Mouse (Mus musculus): Measurements from ENCODE around the gene Gm32802.
A peak's percentile ranks its signal among the peaks of the same experiment; 100 is the strongest.
"Not testable (repeated sequence)": the region's sequence is repeated elsewhere in the genome, so short reads cannot be mapped to it uniquely, and the experiment has no call there.

Gene Gm32802

GRCm38 (mm10) chr10:118258388-118258787, at the start of gene Gm32802:
TSS of gene Gm32802 (plus strand) at chr10:118258688.
- DNase-seq = not testable (repeated sequence)

- not testable (repeated sequence) for DNase-seq
Observed at GRCm38 (mm10) chr10:118215719-118216393, 42.6 kb upstream of the Gm32802 start.

DNA sequence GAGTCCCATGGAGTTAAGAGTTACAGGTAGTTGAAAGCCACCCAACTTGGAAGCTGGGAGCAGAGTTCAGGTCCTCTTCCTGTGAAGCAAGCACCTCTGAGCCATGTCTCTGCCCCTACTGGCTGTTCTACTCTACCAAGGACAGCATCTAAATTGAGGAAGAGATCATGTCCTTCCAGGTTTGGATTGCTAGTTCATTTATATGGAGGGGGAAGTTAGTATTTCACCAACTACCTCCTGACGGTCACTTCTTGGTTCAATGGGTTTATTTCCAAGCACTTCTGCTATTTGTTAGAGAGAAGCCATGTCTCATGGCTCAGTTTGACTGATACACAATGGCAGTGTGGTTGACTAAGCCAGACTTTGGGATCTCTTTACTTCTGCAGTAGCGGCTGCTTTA, 30.9 kb upstream of the Gm32802 start:
- not testable (repeated sequence) for DNase-seq

DNA sequence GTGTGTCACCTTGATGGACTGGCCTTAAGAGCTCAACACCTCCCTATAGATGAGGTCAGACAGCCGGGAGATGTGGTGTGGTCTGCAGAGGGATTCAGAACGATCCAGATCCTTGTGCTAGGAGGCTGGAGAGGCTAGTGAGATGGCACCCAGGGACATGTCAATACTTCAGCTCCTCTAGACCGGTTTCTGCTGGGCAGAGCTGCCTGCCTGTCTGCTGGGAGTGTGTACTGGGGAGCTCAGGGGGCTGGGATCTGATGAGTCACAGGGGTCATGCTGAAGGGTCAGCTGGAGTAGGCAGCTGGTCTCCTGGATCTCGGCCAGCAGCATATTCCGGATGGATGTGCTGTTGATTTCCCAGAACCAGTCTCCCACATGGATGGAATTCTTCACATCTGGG, 25.9 kb upstream of the Gm32802 start:
- DNase-seq = not testable (repeated sequence)

DNA sequence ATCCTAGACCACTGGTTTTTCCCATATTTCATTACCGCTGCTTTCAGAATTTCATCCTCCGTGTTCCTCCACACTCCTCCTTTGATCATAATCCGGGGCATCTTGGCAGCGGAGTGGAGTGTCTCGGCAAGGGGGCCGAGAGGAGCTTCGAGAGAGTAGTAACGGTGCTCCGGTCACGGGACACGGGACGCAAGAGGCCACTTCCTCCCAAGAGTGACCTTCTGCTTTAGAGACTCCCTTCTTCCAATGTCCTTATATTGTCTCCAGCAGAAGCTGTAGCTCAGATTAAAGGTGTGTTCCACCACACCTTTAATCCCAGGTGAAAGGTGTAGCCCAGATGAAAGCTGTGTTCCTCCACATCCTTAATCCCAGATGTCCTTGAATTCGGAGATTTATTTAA, 17.8 kb upstream of the Gm32802 start, which contains the start of gene Gm32717:
Gene Gm32717, minus strand, starts transcription at position 101 of the 400 bp plus-strand sequence.
- not testable (repeated sequence) for DNase-seq

DNA sequence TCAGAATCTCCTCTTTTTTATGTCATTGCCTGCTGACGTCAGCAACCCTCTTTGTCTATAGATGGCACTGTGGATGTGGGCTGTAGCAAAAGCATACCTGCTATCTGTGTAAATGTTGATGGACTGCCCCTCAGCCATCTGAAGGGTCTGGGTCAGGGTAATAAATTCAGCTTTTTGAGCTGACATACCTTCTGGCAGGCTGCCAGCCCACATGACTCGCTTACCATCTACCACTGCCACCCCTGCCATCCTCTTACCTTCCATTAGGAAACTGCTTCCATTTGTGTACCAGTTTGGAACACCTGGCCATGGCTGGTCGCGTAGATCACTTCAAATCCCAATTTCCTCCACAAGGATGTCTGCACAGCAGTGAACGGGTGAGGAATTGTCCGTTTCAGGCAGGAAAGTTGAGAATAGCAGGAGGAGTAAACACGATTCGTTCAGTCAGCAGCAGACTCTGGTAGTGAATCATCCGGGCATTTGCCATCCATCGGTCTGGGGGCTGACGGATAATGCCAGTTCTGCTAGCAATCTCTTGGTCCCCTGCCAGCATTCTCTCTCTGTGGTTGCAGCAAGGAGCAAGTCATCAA, 9.4 kb upstream of the Gm32802 start:
- not testable (repeated sequence) for DNase-seq

DNA sequence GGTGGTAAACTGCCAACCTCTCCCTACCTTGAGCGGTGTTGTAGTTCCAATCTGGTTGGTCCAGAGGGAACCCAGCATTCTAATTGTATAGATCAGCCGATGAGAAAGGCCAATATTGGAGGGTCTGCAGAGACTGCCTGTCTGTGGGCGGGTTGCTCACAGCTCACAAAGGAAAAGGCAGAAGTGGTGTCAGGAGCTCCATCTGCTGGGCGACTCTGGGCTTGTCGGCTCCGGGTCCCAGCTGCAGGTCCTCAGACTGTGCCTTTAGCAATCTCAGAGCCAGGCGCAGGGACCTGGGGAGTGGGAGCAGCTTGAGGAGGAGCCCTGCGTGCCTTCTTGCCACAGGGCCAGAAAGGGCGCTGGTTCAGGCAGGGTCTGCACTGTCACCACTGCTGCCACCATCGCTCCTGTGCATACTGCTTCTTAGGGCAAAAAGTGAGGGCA, 7.6 kb upstream of the Gm32802 start:
- DNase-seq = peak; percentile 28 to 31

- not testable (repeated sequence) for DNase-seq
Observed at GRCm38 (mm10) chr10:118268812-118269211, 10.3 kb downstream of the Gm32802 start.

GRCm38 (mm10) chr10:118271416-118271815, 12.9 kb downstream of the Gm32802 start:
- DNase-seq = not testable (repeated sequence)

DNA sequence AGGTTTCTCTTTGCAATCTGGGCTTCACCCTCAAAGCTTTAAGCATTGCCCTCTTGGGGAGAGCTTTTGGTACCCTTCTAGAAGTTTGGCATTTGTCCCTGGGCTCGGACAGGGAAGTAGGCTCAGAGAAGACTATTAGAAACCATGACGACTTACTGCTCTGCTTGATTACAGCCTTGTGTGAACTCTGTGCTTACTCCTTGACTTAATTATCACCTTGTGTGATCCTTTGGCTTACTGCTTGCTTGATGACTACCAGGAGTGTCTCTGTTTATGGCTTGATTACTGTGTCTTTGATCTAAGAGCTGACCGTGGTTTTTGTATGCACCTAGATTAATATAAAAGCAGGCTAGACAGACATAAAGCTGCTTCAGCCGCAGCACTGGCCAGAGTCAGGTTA, 19.6 kb downstream of the Gm32802 start:
- not testable (repeated sequence) for DNase-seq

DNA sequence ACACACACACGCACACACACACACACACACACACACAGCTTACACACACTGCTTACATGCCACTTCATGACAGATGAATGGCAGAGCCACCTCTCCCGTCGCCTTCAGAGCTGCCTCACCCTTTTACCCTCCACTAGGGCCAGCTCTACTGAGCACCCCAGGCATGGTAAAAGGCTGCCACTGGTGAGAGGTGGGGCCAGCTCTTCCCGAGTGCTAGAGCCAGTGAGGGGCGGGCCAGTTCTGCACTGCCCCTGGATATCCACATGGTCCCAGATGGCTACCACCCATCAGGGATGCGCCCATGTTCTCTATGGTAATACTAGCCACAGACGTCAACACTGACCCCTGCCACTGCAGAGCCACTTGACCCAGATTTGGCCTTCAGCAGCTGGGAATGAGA, 24.1 kb downstream of the Gm32802 start:
- not testable (repeated sequence) for DNase-seq

GRCm38 (mm10) chr10:118283016-118283415, 24.5 kb downstream of the Gm32802 start:
- not testable (repeated sequence) for DNase-seq

GRCm38 (mm10) chr10:118294938-118295337, 36.5 kb downstream of the Gm32802 start, which contains the start of gene Iltifb:
TSS of gene Iltifb (minus strand) at chr10:118295038.
- no peak for DNase-seq

DNA sequence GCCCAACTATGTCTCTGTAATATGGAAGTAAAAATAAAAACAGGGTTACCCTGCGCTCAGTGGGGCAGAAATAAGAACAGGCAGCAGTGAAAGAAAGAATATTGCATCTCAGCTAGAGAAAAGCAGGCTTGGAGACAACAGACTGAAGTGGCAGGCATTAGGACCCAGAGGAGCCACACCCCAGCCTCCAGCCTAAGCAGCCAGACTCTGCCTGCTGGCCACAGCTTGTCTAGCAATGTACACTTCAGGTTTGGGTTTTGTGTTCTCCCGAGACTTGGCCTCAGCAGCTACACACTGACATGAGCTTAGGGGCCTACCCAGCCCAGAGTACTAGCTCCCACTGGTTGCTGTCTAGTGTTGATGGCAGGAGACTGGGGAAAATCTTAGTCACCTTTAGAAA, 43.6 kb downstream of the Gm32802 start:
- not testable (repeated sequence) for DNase-seq

Measured in lung, postnatal 4 days (tissue).